Mouse (Mus musculus) adrenal gland, postnatal 0 days (tissue): ENCODE results near the gene Olfr223. TPM values are rescaled to one million over a fixed set of nuclear protein-coding genes. Genes with fewer than 3 reads are reported as not detected.

Experiments
- polyA plus RNA-seq: library from polyadenylated mRNA; unstranded; fragments of >200 nt; fragmentation: Nextera tagmentation; extraction: Ambion mirVana; gene quantifications from 2 replicates; pipeline ENCODE4 v1.2.1, GENCODE M21; 2015

Olfr223 gene
- not detected in 2 replicates for polyA plus RNA-seq

GRCm38 (mm10) chr11:59593189-59593588 is at the start of gene Olfr223:
TSS of gene Olfr223 (minus strand) at chr11:59593289.

GRCm38 (mm10) chr11:59576135-59576534 is 17.0 kb downstream of the Olfr223 start, which contains the start of gene Olfr222:
TSS of gene Olfr222 (minus strand) at chr11:59576235.

GRCm38 (mm10) chr11:59541324-59541723 is 51.8 kb downstream of the Olfr223 start, which contains the start of gene Nlrp3:
TSS of gene Nlrp3 (plus strand) at chr11:59541568.

Other genes with a start within 250 kb of the Olfr223 start
- not detected in 2 replicates for gene Prss38, start 217.6 kb downstream of the Olfr223 start, polyA plus RNA-seq
- 4.7 and 5.4 TPM in 2 replicates for gene Jmjd4, start 143.2 kb downstream of the Olfr223 start, polyA plus RNA-seq
- 115 and 121 TPM in 2 replicates for gene Snap47, start 142.1 kb downstream of the Olfr223 start, polyA plus RNA-seq
- 8.6 and 10.4 TPM in 2 replicates for gene Zfp867, start 120.8 kb downstream of the Olfr223 start, polyA plus RNA-seq
- 10.4 and 15.0 TPM in 2 replicates for gene Zkscan17, start 66.5 kb downstream of the Olfr223 start, polyA plus RNA-seq
- gene Nlrp3, start 51.7 kb downstream of the Olfr223 start, polyA plus RNA-seq: 0.33 TPM in 1 of 2 replicates, not detected in the other
- not detected in 2 replicates for gene Olfr222, start 17.1 kb downstream of the Olfr223 start, polyA plus RNA-seq
- 50.1 and 52.9 TPM in 2 replicates for gene Mprip, start 68.0 kb upstream of the Olfr223 start, polyA plus RNA-seq
- gene Pld6, start 194.4 kb upstream of the Olfr223 start, polyA plus RNA-seq: 3.6 and 8.9 TPM in 2 replicates
- gene Flcn, start 216.7 kb upstream of the Olfr223 start, polyA plus RNA-seq: 17.0 and 35.9 TPM in 2 replicates
- gene Nt5m, start 246.2 kb upstream of the Olfr223 start, polyA plus RNA-seq: 36.9 and 57.5 TPM in 2 replicates
- 151 and 163 TPM in 2 replicates for gene Cops3, start 246.5 kb upstream of the Olfr223 start, polyA plus RNA-seq